Mouse (Mus musculus) ES-E14 (cell line): ENCODE results near the gene Nhlh1. TPM values are rescaled to one million over a fixed set of nuclear protein-coding genes. Genes with fewer than 3 reads are reported as not detected.

ENCODE experiments used
- DNase-seq: peaks from one replicate; pipeline ENCODE4 v3.0.0-alpha.2; 2013; ENCODE audit warnings: low read depth, low spot score
- H3K27ac ChIP-seq: 2 replicates; pipeline ENCODE4 v1.5.1; 2012; ENCODE audit warnings: low read depth, mild to moderate bottlenecking, low read length, moderate library complexity, mixed read lengths; ENCODE audit not compliant: poor library complexity, insufficient read depth, severe bottlenecking
- H3K36me3 ChIP-seq: 2 replicates; pipeline ENCODE4 v1.6.1; 2012; ENCODE audit warnings: mild to moderate bottlenecking, low read length, moderate library complexity, mixed read lengths; ENCODE audit not compliant: control insufficient read depth, poor library complexity, insufficient read depth, severe bottlenecking
- H3K4me1 ChIP-seq, 2 experiments: fragments of 150-350 bp in 1 of 2; sonication (generic) in 1 of 2; 2 replicates each; pipeline ENCODE4 v1.6.1; 2012; ENCODE audit warnings: low read length in 2 of 2, mild to moderate bottlenecking in 1 of 2, mixed read lengths in 1 of 2; ENCODE audit not compliant: control insufficient read depth in 2 of 2, insufficient read depth in 2 of 2, poor library complexity in 1 of 2
- H3K4me3 ChIP-seq, 2 experiments: fragments of 150-350 bp in 1 of 2; sonication (generic) in 1 of 2; 2 replicates each; pipeline ENCODE4 v1.5.1; 2012; ENCODE audit warnings: low read length in 2 of 2, low read depth in 1 of 2, mild to moderate bottlenecking in 1 of 2, mixed read lengths in 1 of 2; ENCODE audit not compliant: insufficient read depth in 1 of 2, poor library complexity in 1 of 2, severe bottlenecking in 1 of 2
- H3K9ac ChIP-seq: 2 replicates; pipeline ENCODE4 v1.6.1; 2012; ENCODE audit warnings: low read depth, mild to moderate bottlenecking, low read length, mixed read lengths; ENCODE audit not compliant: poor library complexity, insufficient read depth, severe bottlenecking
- H3K9me3 ChIP-seq: fragments of 150-350 bp; sonication (generic); 2 replicates; pipeline ENCODE4 v1.6.1; 2012; ENCODE audit warnings: low read depth, mild to moderate bottlenecking, low read length; ENCODE audit not compliant: control insufficient read depth, insufficient read depth
- CHD2 ChIP-seq: IDR thresholded peaks from 2 replicates; pipeline ENCODE4 v1.6.1; 2014; ENCODE audit warnings: mild to moderate bottlenecking, low read depth, low read length, inconsistent platforms
- HCFC1 ChIP-seq: IDR thresholded peaks from 2 replicates; pipeline ENCODE4 v1.6.1; 2012; ENCODE audit warnings: low read length, inconsistent platforms, borderline replicate concordance; ENCODE audit not compliant: insufficient read depth
- MAFK ChIP-seq: IDR thresholded peaks from 2 replicates; pipeline ENCODE4 v1.6.1; 2014; ENCODE audit warnings: mild to moderate bottlenecking, low read depth, low read length, inconsistent platforms; ENCODE audit not compliant: insufficient read depth
- ZC3H11A ChIP-seq: IDR thresholded peaks from 2 replicates; pipeline ENCODE4 v1.6.1; 2012; ENCODE audit warnings: low read depth, mild to moderate bottlenecking, inconsistent platforms, low read length, borderline replicate concordance
- ZNF384 ChIP-seq: IDR thresholded peaks from 2 replicates; pipeline ENCODE4 v1.6.1; 2012; ENCODE audit warnings: low read depth, low read length, inconsistent platforms
- in situ Hi-C, 2 experiments: fragments of 600-800 bp; cut with MboI; formaldehyde crosslinking; loops; one replicate each; pipeline ENCODE4 v1.15.1; 2025; ENCODE audit warnings: low sequenced_read_pairs in 2 of 2, inconsistent platforms in 1 of 2; ENCODE audit not compliant: unreplicated experiment in 2 of 2
- total RNA-seq: library from RNA; depleted of rRNA; stranded (reverse); fragments of 300-350 nt; gene quantifications from 2 replicates; pipeline ENCODE4 v1.2.3, GENCODE M21; 2012

The Nhlh1 gene
- total RNA-seq, 1 experiment, result not detected

GRCm38 (mm10) chr1:172019339-172019738 is 38.0 kb downstream of the Nhlh1 start:
- Histone ChIP-seq H3K4me1 (peaks cover 0 to 42% of the 10 kb centered on the region in 2 experiments; a peak in 2 of 4 replicates), H3K4me3 (no peak overlapping the region)

GRCm38 (mm10) chr1:172018336-172019311 is 38.7 kb downstream of the Nhlh1 start:
- H3K36me3 ChIP-seq, result peaks cover 4% of the 10 kb centered on the region; the same call in 1 of the 2 replicates
- H3K9ac ChIP-seq, result no peak overlapping the region
- in situ Hi-C loops, result no loop called here
- H3K4me1 ChIP-seq, result peaks cover 0 to 37% of the 10 kb centered on the region in 2 experiments; a peak in 2 of 4 replicates
- H3K9me3 ChIP-seq, result no peaks in the 10 kb centered on the region
- no peak overlapping the region for H3K4me3 ChIP-seq
- no peak overlapping the region for H3K27ac ChIP-seq
- DNase-seq, result no peak
- TF ChIP-seq HCFC1 (no peak), MAFK (no peak), CHD2 (no peak), ZC3H11A (no peak), ZNF384 (no peak)

More at GRCm38 (mm10) chr1:172019339-172019738, 38.0 kb downstream of the Nhlh1 start:
- Histone ChIP-seq H3K9ac (no peak overlapping the region), H3K9me3 (no peaks in the 10 kb centered on the region), H3K27ac (no peak overlapping the region), H3K36me3 (peaks cover 4% of the 10 kb centered on the region; the same call in 1 of the 2 replicates)
- in situ Hi-C loops, result no loop called here
- no peak for DNase-seq
- TF ChIP-seq ZC3H11A, result no peak
- TF ChIP-seq MAFK, result no peak
- no peak for TF ChIP-seq ZNF384
- TF ChIP-seq CHD2, result no peak
- TF ChIP-seq HCFC1, result no peak

GRCm38 (mm10) chr1:172017517-172018070 is 39.8 kb downstream of the Nhlh1 start:
- Histone ChIP-seq H3K27ac (no peak overlapping the region), H3K4me1 (peaks cover 0 to 31% of the 10 kb centered on the region in 2 experiments; a peak in 2 of 4 replicates), H3K9me3 (no peaks in the 10 kb centered on the region), H3K36me3 (peaks cover 2% of the 10 kb centered on the region; the same call in 1 of the 2 replicates), H3K9ac (no peak overlapping the region), H3K4me3 (no peak overlapping the region)
- no peak for TF ChIP-seq ZNF384
- TF ChIP-seq MAFK, result no peak
- TF ChIP-seq ZC3H11A, result no peak
- TF ChIP-seq HCFC1, result no peak
- no peak for TF ChIP-seq CHD2
- no peak for DNase-seq
- in situ Hi-C loops, result no loop called here

GRCm38 (mm10) chr1:172016660-172017516 is 40.5 kb downstream of the Nhlh1 start:
- no peaks in the 10 kb centered on the region for H3K9me3 ChIP-seq
- H3K27ac ChIP-seq, result no peak overlapping the region
- DNase-seq, result no peak
- peaks cover 2% of the 10 kb centered on the region; the same call in 1 of the 2 replicates for H3K36me3 ChIP-seq
- TF ChIP-seq MAFK, result no peak
- TF ChIP-seq HCFC1, result no peak
- peaks cover 0 to 24% of the 10 kb centered on the region in 2 experiments; a peak in 2 of 4 replicates for H3K4me1 ChIP-seq
- in situ Hi-C loops, result no loop called here
- no peak overlapping the region for H3K9ac ChIP-seq
- no peak overlapping the region for H3K4me3 ChIP-seq
